Mouse (Mus musculus): ENCODE data around the gene Smarca2.
A peak's percentile ranks its signal among the peaks of the same experiment; 100 is the strongest.
"Not testable (repeated sequence)": the region's sequence is repeated elsewhere in the genome, so short reads cannot be mapped to it uniquely, and the experiment has no call there.

Smarca2 gene

GRCm38 (mm10) chr19:26616271-26616670, 11.4 kb downstream of the Smarca2 start:
- no peak for DNase-seq (ENCODE audit: low spot score in 2 of 2)

- DNase-seq (ENCODE audit: low spot score in 2 of 2), result no peak
Observed at GRCm38 (mm10) chr19:26617287-26617686, 12.4 kb downstream of the Smarca2 start.

DNA sequence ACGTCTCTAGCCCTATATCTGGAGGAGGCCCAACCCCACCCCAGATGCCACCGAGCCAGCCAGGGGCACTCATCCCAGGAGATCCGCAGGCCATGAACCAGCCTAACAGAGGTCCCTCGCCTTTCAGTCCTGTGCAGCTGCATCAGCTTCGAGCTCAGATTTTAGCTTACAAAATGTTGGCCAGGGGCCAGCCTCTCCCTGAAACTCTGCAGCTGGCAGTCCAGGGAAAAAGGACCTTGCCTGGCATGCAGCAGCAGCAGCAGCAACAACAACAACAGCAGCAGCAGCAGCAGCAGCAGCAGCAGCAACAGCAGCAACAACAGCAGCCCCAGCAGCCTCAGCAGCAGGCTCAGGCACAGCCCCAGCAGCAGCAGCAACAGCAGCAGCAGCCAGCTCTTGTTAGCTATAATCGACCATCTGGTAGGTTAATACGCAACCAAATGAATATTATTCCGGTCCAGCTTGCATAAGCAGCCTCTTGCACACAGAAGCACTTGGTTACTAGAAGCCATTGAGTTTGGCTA, 25.9 kb downstream of the Smarca2 start:
- peak in 1 of 2 experiments; percentile 14 for DNase-seq (ENCODE audit: low spot score in 2 of 2)

DNA sequence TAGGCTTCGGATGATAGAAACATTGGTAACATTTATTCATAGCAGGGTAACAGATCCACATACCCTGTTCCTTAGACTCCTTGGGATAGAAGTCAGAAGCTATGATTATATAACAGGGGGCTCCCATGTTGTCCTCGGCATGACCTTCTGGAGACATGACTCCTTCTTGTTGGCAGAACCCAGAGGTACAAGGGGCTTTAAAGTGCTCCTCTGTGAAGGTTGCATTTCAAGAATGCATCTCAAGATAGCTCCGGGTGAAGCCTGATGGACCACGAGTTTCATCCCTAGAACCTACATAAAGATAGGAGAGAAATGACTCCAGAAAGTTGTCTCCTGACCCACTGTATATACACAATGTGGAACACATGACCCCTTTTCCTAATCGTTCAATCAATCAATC, 27.4 kb downstream of the Smarca2 start:
- no peak for DNase-seq (ENCODE audit: low spot score in 2 of 2)

- DNase-seq (ENCODE audit: low spot score in 2 of 2), result no peak
Observed at GRCm38 (mm10) chr19:26640556-26640955, 35.7 kb downstream of the Smarca2 start.

GRCm38 (mm10) chr19:26641269-26641668, 36.4 kb downstream of the Smarca2 start:
- DNase-seq (ENCODE audit: low spot score in 2 of 2), result no peak

DNA sequence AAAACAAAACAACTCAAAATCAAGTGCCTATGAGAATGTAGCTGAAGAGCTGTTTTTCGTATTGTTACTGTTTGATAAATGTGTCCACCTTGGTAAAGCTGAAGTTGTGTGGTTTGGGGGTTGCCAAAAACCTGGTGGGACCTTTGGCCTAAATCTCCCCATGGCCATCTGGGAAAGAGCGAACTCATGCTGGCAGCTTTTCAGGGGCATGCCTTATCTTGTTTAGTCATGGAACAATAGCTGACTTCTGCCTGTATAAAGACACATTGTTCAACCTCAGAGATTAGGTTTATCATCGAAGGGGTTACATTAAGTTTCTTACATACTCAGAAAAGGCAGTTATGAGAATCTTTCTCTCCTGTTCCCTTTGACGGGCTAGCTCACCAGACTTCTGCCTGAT, 38.2 kb downstream of the Smarca2 start:
- no peak for DNase-seq (ENCODE audit: low spot score in 2 of 2)

GRCm38 (mm10) chr19:26643936-26644335, 39.1 kb downstream of the Smarca2 start:
- DNase-seq (ENCODE audit: low spot score in 2 of 2), result no peak

GRCm38 (mm10) chr19:26645016-26645415, 40.2 kb downstream of the Smarca2 start:
- no peak for DNase-seq (ENCODE audit: low spot score in 2 of 2)

- no peak for DNase-seq (ENCODE audit: low spot score in 2 of 2)
Observed at GRCm38 (mm10) chr19:26646128-26646527, 41.3 kb downstream of the Smarca2 start.

DNA sequence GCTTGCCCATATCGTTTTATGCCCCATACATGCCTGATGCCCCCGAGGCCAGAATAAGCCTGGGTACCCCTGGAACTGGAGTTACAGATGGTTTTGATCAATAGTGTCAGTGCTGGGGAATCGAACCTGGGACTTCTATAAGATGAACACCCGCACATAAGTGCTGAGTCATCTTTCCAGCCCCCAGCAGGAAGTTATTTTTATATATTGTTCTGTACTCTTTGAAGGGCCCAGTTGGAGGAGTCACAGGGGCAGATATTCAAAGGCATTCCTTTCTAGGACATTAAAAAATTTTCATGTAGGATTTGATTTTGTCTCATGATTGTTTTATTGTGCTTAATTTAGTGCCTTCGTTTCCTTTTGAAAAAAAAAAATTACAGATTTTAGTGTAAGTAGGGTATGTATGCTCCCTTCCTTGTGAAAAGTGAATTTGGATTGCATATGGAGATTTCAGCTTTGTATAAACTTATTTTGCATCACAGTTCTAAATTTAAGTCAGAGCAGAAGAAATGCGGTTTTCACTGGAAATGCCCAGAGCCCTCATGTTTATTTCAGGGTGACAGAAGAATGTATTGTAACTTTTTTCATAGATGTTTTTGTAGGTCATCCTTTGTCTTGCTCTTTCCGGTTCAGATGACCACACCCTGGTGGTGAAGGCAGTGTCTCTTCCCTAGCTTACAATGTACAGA, 45.9 kb downstream of the Smarca2 start:
- no peak for DNase-seq (ENCODE audit: low spot score in 2 of 2)

GRCm38 (mm10) chr19:26658324-26658723, 53.5 kb downstream of the Smarca2 start:
- DNase-seq (ENCODE audit: low spot score in 2 of 2), result no peak

DNA sequence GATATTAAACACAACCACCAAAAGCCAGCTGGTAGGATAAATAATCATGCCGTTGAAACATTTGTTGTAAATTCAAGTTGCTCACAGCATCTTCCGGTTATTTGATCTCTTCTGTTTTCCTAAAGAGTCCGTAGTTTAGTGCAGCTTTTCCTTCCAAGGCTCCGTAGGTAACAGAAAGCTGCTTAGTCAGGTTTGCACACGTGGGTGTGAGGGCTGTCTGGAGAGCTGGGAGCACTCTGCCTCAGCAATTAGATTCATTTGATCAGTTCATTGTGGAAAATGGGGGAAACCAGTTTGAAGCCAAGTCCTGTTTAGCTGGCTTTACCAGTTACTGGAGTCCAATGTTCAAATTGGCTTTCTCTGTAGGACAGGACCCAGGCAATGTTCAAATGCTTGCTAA, 55.1 kb downstream of the Smarca2 start:
- no peak for DNase-seq (ENCODE audit: low spot score in 2 of 2)

- no peak for DNase-seq (ENCODE audit: low spot score in 2 of 2)
Observed at GRCm38 (mm10) chr19:26661198-26661597, 56.3 kb downstream of the Smarca2 start.

DNA sequence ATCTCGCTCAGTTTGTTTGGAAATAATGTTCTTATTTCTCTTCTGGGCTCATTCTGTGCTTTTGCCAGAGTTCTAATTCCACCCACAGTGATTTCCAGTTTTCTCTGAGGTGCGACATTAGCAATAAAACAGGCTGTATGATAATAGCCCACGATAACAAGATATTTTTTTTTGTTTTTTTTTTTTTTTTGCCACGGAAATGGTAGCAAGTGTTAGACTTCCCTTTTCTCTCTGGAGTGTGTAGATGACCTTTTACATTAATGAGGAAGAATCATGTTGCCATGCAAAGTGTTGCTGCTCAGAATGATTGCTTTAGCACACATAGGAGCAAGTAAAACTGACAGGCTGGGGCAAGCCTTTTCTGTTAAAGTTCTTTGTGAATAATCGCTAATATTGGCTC, 61.5 kb downstream of the Smarca2 start:
- no peak for DNase-seq (ENCODE audit: low spot score in 2 of 2)

DNA sequence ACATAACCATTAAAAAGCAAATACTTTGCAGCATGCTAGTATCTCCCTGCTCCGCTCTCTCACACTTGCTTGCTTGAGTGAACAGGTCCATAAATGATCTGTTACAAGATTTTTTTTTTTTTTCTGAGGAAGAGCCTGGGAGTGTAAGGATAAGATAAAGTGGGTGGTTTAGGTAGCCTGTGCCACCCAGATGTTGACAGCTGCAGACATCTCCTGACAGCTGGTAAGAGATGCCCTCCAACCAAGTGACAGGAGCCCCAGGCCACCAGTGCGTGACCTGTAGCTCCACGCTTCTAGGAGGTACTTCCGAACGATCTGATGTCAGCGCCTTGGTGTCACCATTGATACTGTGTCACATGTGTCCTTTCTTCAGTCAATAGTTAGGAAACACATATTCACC, 65.2 kb downstream of the Smarca2 start:
- no peak for DNase-seq (ENCODE audit: low spot score in 2 of 2)

DNA sequence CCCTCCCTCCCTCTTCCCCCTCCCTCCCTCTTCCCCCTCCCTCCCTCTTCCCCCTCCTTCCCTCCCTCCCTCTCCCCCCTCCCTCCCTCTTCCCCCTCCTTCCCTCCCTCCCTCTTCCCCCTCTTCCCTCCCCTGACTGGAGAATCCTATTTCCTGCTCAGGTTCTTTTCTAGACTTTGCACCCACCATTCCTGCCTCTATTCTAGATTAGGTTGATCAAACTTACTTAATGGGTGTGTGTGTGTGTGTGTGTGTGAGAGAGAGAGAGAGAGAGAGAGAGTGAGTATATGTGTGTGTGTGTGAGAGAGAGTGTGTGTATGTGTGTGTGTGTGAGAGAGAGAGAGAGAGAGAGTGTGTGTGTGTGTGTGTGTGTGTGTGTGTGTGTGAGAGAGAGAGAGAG, 66.6 kb downstream of the Smarca2 start:
- not testable (repeated sequence) for DNase-seq (ENCODE audit: low spot score in 2 of 2)

DNA sequence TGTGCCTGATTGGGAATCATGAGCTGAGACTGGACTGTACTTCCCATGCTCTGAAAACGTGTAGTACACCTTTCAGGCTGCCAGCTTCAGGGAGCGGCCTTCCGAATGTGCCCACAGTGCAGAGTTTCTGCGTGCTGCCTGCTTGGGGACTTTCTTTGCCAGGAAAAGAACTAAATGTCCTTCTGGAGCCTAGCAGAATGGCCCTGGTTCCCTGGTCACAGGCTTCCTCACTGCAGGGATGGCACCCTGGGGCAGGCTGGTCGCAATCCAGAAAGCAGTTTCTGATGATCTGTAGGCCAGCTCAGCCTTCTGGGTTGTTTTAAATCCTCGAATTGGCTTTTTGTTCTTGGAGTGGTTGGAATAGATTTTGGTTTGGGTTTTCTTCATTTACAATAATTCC, 71.1 kb downstream of the Smarca2 start:
- peak in 1 of 2 experiments; percentile 45 for DNase-seq (ENCODE audit: low spot score in 2 of 2)

- DNase-seq (ENCODE audit: low spot score in 2 of 2), result no peak
Observed at GRCm38 (mm10) chr19:26678543-26678942, 73.7 kb downstream of the Smarca2 start.

GRCm38 (mm10) chr19:26679674-26680073, 74.8 kb downstream of the Smarca2 start:
- DNase-seq (ENCODE audit: low spot score in 2 of 2), result no peak

DNA sequence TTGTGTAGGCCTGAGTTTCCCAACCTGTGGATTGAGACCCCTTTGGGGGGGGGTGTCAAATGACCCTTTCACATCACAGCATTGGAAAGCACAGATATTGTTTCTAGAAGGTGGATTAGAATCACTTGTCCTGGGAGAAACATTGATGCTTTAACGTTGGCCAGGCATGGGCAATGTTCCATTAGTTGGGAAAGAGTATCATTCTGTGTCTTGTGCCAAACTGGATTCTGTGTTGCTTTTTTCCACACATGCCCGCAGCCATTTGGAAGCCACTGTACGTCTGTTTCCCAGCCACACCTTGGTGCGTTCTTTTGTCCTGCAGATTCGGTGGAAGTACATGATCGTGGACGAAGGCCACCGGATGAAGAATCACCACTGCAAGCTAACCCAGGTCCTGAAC, 76.7 kb downstream of the Smarca2 start:
- no peak for DNase-seq (ENCODE audit: low spot score in 2 of 2)

- no peak for DNase-seq (ENCODE audit: low spot score in 2 of 2)
Observed at GRCm38 (mm10) chr19:26682130-26682529, 77.3 kb downstream of the Smarca2 start.

- no peak for DNase-seq (ENCODE audit: low spot score in 2 of 2)
Observed at GRCm38 (mm10) chr19:26682731-26683130, 77.9 kb downstream of the Smarca2 start.

GRCm38 (mm10) chr19:26683731-26684130, 78.9 kb downstream of the Smarca2 start:
- no peak for DNase-seq (ENCODE audit: low spot score in 2 of 2)

All from cerebellum, postnatal 4 days (tissue).